Mouse (Mus musculus): Measurements from ENCODE around the gene Dysf. TPM values are rescaled to one million over a fixed set of nuclear protein-coding genes. Genes with fewer than 3 reads are reported as not detected.

Gene Dysf
- polyA plus RNA-seq, 1 experiment from 2014 or later, result 2.1 TPM

DNA sequence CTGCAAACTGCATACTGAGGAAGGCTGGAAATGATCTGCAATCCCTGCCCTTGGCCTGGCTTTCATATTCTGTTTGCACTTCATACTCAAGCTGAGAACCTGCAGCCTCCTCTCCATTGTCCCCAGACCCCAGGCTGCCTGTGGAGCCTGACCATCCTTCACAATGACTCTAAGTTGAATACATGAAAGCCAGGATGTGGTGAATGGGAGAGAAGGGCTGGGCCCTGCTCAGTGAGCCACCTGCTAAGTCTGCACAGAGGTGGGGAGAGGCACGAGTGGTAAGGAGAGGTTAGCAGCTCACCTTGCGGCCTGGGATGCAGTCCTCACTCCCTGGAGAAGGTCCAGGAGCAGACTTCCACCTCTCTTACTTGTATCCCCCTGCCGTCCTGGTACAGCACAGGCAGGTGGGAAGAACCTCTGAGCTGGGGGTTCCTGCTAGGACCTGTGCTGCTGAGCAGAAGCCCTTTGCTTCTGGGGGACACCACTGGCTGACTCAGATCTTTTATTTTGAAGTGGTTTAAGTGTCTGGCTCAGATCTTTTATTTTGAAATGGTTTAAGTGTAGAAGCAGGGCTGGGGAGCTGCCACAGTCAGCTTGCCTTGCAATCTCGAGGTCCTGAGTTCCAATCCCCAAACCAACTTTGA lies 51.5 kb downstream of the Dysf start:
- H3K27me3 ChIP-seq (replicated peaks; ENCODE audit: control insufficient read depth, insufficient read depth, low read length), result no peaks in the 10 kb centered on the region
- no peaks in the 10 kb centered on the region for H3K36me3 ChIP-seq (ENCODE audit: control insufficient read depth, insufficient read depth, low read length)
- no peak overlapping the region for H3K4me2 ChIP-seq (ENCODE audit: low read length)
- H3K9ac ChIP-seq (ENCODE audit: low read depth, low read length), result no peak overlapping the region
- H3K4me1 ChIP-seq (ENCODE audit: control insufficient read depth, insufficient read depth, low read depth, low read length), result no peaks in the 10 kb centered on the region
- no peak for ATAC-seq
- WGBS, result 46% methylated on average over 4 of the region's 4 CpGs
- H3K27ac ChIP-seq (ENCODE audit: low read depth, low read length), result no peak overlapping the region
- no peak overlapping the region for H3K4me3 ChIP-seq (ENCODE audit: low read length)
- no peaks in the 10 kb centered on the region for H3K9me3 ChIP-seq (ENCODE audit: control insufficient read depth, low read length)

- Histone ChIP-seq H3K9ac (ENCODE audit: low read depth, low read length) (no peak overlapping the region), H3K4me3 (ENCODE audit: low read length) (no peak overlapping the region), H3K36me3 (ENCODE audit: control insufficient read depth, insufficient read depth, low read length) (no peaks in the 10 kb centered on the region), H3K4me1 (ENCODE audit: control insufficient read depth, insufficient read depth, low read depth, low read length) (no peaks in the 10 kb centered on the region), H3K27ac (ENCODE audit: low read depth, low read length) (no peak overlapping the region), H3K27me3 (replicated peaks; ENCODE audit: control insufficient read depth, insufficient read depth, low read length) (no peaks in the 10 kb centered on the region), H3K4me2 (ENCODE audit: low read length) (no peak overlapping the region), H3K9me3 (ENCODE audit: control insufficient read depth, low read length) (no peaks in the 10 kb centered on the region)
- peak; percentile 60 for ATAC-seq
- WGBS, result 6% methylated on average over 5 of the region's 5 CpGs
These were observed 52.9 kb downstream of the Dysf start for GRCm38 (mm10) chr6:84061328-84061727.

GRCm38 (mm10) chr6:84062541-84062940 lies 54.2 kb downstream of the Dysf start:
- Histone ChIP-seq H3K9ac (ENCODE audit: low read depth, low read length) (no peak overlapping the region), H3K9me3 (ENCODE audit: control insufficient read depth, low read length) (no peaks in the 10 kb centered on the region), H3K27ac (ENCODE audit: low read depth, low read length) (no peak overlapping the region), H3K4me3 (ENCODE audit: low read length) (no peak overlapping the region), H3K4me1 (ENCODE audit: control insufficient read depth, insufficient read depth, low read depth, low read length) (no peaks in the 10 kb centered on the region), H3K36me3 (ENCODE audit: control insufficient read depth, insufficient read depth, low read length) (no peaks in the 10 kb centered on the region), H3K4me2 (ENCODE audit: low read length) (no peak overlapping the region), H3K27me3 (replicated peaks; ENCODE audit: control insufficient read depth, insufficient read depth, low read length) (no peaks in the 10 kb centered on the region)
- ATAC-seq, result no peak
- 79% methylated on average over 5 of the region's 5 CpGs for WGBS

GRCm38 (mm10) chr6:84068236-84068635 lies 59.8 kb downstream of the Dysf start:
- H3K4me1 ChIP-seq (ENCODE audit: control insufficient read depth, insufficient read depth, low read depth, low read length), result no peaks in the 10 kb centered on the region
- no peaks in the 10 kb centered on the region for H3K9me3 ChIP-seq (ENCODE audit: control insufficient read depth, low read length)
- ATAC-seq, result no peak
- H3K27me3 ChIP-seq (replicated peaks; ENCODE audit: control insufficient read depth, insufficient read depth, low read length), result no peaks in the 10 kb centered on the region
- no peak overlapping the region for H3K4me2 ChIP-seq (ENCODE audit: low read length)
- WGBS, result 88% methylated on average over 5 of the region's 5 CpGs
- no peak overlapping the region for H3K27ac ChIP-seq (ENCODE audit: low read depth, low read length)
- no peaks in the 10 kb centered on the region for H3K36me3 ChIP-seq (ENCODE audit: control insufficient read depth, insufficient read depth, low read length)
- H3K4me3 ChIP-seq (ENCODE audit: low read length), result no peak overlapping the region
- H3K9ac ChIP-seq (ENCODE audit: low read depth, low read length), result no peak overlapping the region

DNA sequence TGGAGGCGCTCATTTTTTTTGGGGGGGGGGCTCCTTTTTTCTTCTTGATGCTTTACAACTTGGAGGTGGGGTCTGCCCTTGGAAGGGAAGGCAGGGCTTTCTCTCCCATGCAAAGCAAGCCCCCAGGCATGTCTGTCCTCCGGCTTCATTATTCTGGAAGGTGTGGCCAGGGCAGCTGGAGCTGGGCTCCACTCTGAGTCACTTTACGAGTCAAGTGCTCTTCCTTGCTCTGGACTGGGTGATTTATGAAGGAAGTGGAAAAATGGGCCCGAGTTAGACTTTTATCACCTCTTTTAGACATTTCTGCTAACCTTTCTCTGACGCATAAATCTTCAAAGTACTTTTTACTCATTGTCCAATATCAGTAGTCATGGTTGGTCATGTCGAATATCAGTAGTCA lies 61.9 kb downstream of the Dysf start:
- no peak overlapping the region for H3K9ac ChIP-seq (ENCODE audit: low read depth, low read length)
- WGBS, result 82% methylated on average over 6 of the region's 6 CpGs
- no peak overlapping the region for H3K4me2 ChIP-seq (ENCODE audit: low read length)
- no peaks in the 10 kb centered on the region for H3K9me3 ChIP-seq (ENCODE audit: control insufficient read depth, low read length)
- H3K27ac ChIP-seq (ENCODE audit: low read depth, low read length), result no peak overlapping the region
- no peaks in the 10 kb centered on the region for H3K4me1 ChIP-seq (ENCODE audit: control insufficient read depth, insufficient read depth, low read depth, low read length)
- no peak overlapping the region for H3K4me3 ChIP-seq (ENCODE audit: low read length)
- H3K27me3 ChIP-seq (replicated peaks; ENCODE audit: control insufficient read depth, insufficient read depth, low read length), result no peaks in the 10 kb centered on the region
- no peaks in the 10 kb centered on the region for H3K36me3 ChIP-seq (ENCODE audit: control insufficient read depth, insufficient read depth, low read length)
- ATAC-seq, result no peak

GRCm38 (mm10) chr6:84072574-84072973 lies 64.2 kb downstream of the Dysf start:
- ATAC-seq, result no peak
- WGBS, result 66% methylated on average over 9 of the region's 9 CpGs

GRCm38 (mm10) chr6:84078172-84078571 lies 69.8 kb downstream of the Dysf start:
- no peak overlapping the region for H3K4me2 ChIP-seq (ENCODE audit: low read length)
- H3K9me3 ChIP-seq (ENCODE audit: control insufficient read depth, low read length), result no peaks in the 10 kb centered on the region
- no peaks in the 10 kb centered on the region for H3K36me3 ChIP-seq (ENCODE audit: control insufficient read depth, insufficient read depth, low read length)
- H3K27me3 ChIP-seq (replicated peaks; ENCODE audit: control insufficient read depth, insufficient read depth, low read length), result no peaks in the 10 kb centered on the region
- H3K4me1 ChIP-seq (ENCODE audit: control insufficient read depth, insufficient read depth, low read depth, low read length), result no peaks in the 10 kb centered on the region
- H3K4me3 ChIP-seq (ENCODE audit: low read length), result no peak overlapping the region
- ATAC-seq, result peak; percentile 34; the same call in 1 of the 2 replicates
- 59% methylated on average over 1 of the region's 1 CpGs for WGBS
- H3K27ac ChIP-seq (ENCODE audit: low read depth, low read length), result no peak overlapping the region
- no peak overlapping the region for H3K9ac ChIP-seq (ENCODE audit: low read depth, low read length)

More at GRCm38 (mm10) chr6:84072574-84072973, 64.2 kb downstream of the Dysf start:
- no peak overlapping the region for H3K9ac ChIP-seq (ENCODE audit: low read depth, low read length)
- no peaks in the 10 kb centered on the region for H3K9me3 ChIP-seq (ENCODE audit: control insufficient read depth, low read length)
- no peaks in the 10 kb centered on the region for H3K36me3 ChIP-seq (ENCODE audit: control insufficient read depth, insufficient read depth, low read length)
- H3K4me2 ChIP-seq (ENCODE audit: low read length), result no peak overlapping the region
- no peak overlapping the region for H3K4me3 ChIP-seq (ENCODE audit: low read length)
- H3K4me1 ChIP-seq (ENCODE audit: control insufficient read depth, insufficient read depth, low read depth, low read length), result no peaks in the 10 kb centered on the region
- no peak overlapping the region for H3K27ac ChIP-seq (ENCODE audit: low read depth, low read length)
- no peaks in the 10 kb centered on the region for H3K27me3 ChIP-seq (replicated peaks; ENCODE audit: control insufficient read depth, insufficient read depth, low read length)

DNA sequence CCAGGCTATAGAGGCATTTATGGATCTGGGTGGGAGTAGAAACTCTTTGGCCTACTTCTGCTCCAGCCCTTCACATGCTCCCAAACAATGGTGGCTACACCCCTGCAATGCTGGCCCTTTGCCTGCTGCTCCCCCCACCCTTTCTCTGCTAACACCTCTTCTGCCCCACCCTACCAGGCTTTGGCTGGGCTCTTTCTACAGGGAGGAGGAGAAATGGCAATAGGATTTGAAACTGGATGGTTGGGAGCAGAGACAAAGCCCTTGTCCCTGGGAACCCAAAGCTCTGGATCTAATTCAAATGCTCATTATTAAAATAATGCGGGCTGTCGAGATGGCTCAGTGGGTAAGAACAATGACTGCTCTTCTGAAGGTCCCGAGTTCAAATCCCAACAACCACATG lies 72.2 kb downstream of the Dysf start:
- no peaks in the 10 kb centered on the region for H3K36me3 ChIP-seq (ENCODE audit: control insufficient read depth, insufficient read depth, low read length)
- H3K4me2 ChIP-seq (ENCODE audit: low read length), result no peak overlapping the region
- no peak overlapping the region for H3K27ac ChIP-seq (ENCODE audit: low read depth, low read length)
- H3K9ac ChIP-seq (ENCODE audit: low read depth, low read length), result no peak overlapping the region
- no peak for ATAC-seq
- no peaks in the 10 kb centered on the region for H3K27me3 ChIP-seq (replicated peaks; ENCODE audit: control insufficient read depth, insufficient read depth, low read length)
- H3K4me1 ChIP-seq (ENCODE audit: control insufficient read depth, insufficient read depth, low read depth, low read length), result no peaks in the 10 kb centered on the region
- no peaks in the 10 kb centered on the region for H3K9me3 ChIP-seq (ENCODE audit: control insufficient read depth, low read length)
- WGBS, result 65% methylated on average over 3 of the region's 3 CpGs
- H3K4me3 ChIP-seq (ENCODE audit: low read length), result no peak overlapping the region

DNA sequence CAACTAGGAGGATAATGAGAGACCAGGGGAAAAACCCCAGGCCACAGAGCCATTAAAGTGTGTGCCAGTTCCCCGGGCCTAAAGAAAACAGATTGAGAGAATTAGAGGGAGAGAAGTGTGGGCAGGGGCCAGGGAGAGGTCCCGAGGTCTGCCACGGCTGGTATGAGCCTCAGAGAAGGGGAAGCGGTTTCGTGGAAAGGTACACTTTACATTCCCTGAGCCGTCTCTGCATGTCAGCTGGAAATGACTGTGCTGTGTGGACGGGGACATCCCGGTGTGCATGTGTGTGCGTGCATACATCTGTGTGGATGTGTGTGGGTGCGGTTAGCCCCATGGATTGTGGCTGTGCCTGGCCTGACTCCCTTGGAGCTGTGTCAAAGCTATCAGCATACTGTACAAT lies 76.4 kb downstream of the Dysf start:
- no peak for ATAC-seq
- Histone ChIP-seq H3K4me2 (ENCODE audit: low read length) (no peak overlapping the region), H3K4me1 (ENCODE audit: control insufficient read depth, insufficient read depth, low read depth, low read length) (no peaks in the 10 kb centered on the region), H3K36me3 (ENCODE audit: control insufficient read depth, insufficient read depth, low read length) (no peaks in the 10 kb centered on the region), H3K27me3 (replicated peaks; ENCODE audit: control insufficient read depth, insufficient read depth, low read length) (no peaks in the 10 kb centered on the region), H3K9ac (ENCODE audit: low read depth, low read length) (no peak overlapping the region), H3K4me3 (ENCODE audit: low read length) (no peak overlapping the region), H3K9me3 (ENCODE audit: control insufficient read depth, low read length) (no peaks in the 10 kb centered on the region; the same call in 1 of the 2 replicates), H3K27ac (ENCODE audit: low read depth, low read length) (no peak overlapping the region)
- WGBS, result 79% methylated on average over 10 of the region's 10 CpGs
